Mouse (Mus musculus) spleen, postnatal 14 days (tissue): ENCODE results near the gene Cbln4.

ENCODE experiments used
- DNase-seq, 2 experiments: peaks; one replicate each; pipeline ENCODE4 v3.0.0; 2021 to 2022; ENCODE audit warnings: low spot score in 2 of 2

Gene Cbln4

DNA sequence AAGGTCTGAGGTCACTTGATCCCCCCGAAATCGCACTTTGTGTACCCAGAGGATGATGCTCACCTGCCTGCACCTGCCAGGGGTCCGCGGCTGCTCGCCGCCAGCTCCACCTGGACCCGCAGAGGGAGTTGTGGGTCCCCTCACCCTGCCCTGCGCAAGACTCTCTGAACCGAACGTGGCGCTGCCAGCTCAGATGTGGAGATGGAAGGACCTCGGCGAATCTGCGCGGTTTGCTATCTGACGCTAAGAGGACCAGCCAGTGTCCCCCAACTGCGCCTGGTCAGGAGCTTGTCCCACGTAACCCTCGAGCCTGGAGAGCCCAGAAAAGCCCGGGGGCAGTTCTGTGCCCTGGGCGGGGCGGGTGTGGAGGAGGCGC lies at the start of gene Cbln4:
TSS of gene Cbln4 (minus strand) at position 232 of the 376 bp plus-strand sequence.
- DNase-seq = no peak

DNA sequence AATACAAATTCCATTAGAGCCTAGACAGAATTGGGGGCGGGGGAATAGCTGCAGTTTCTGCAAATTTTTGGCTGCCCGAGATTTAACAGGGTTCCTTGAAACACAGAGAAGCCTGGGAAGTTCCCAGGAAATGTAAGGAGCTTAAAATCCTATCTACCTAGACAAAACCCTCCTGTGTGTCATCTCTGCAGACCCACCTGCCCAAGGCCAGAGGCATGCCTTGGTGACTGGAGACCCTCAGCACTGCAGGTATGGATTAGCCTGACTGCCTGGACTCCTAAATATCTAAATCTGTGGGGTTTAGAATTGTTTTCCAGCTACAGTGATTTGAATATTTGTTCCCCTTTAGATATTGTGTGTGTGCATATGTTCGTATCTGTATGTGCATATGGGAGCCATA lies 35.3 kb upstream of the Cbln4 start:
- no peak for DNase-seq

DNA sequence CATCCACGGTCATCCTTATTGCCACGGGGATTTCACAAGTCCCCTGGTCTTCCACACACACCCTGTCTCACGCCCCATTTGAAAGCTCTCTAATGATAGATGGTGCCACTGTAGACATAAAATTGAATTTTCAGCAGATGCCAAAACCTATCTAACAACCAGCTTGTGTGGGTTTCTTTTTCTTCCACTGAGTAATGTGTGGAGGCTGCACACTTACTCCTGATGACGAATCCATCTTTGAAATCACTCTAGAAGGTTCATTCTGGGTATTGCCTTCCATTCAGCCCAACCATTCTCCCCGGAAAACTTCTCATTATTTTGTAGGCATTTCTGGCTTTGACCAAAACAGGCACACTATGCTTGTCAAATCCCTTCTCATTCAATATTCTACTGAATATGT lies 33.0 kb upstream of the Cbln4 start:
- no peak for DNase-seq

DNA sequence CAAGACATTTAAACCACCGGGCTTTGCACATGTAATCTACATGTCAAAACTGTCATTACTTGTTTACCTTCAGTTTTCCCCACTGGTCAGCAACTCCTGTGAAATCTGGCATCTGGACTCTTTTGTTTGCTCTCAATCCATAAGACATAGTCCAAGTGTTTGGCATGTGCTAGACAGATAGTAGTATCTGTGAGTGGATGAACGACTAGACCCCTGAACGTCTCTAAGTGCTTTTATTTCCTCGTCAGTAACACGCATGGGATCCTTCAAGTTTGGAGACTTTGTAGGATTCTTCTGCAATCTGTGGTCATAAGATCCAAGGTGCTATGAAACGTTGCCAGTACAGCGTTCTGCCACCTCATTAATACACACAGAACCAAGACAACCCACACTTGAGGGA lies 19.6 kb upstream of the Cbln4 start:
- DNase-seq = no peak

DNA sequence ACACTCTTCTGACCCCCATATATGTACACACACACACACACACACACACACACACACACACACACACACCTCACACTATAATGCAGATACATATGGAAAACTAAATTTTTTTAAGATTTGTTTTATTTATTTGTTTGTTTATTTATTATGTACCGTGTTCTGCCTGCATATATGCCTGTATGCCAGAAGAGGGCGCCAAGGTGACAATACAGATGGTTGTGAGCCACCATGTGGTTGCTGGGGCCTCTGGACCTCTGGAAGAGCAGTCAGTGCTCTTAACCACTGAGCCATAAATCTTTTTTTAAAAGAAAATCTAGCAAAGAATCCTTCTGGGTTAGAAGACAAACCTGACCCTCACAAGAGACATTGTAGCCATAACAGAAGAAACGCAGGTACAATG lies 16.5 kb upstream of the Cbln4 start:
- DNase-seq = no peak

DNA sequence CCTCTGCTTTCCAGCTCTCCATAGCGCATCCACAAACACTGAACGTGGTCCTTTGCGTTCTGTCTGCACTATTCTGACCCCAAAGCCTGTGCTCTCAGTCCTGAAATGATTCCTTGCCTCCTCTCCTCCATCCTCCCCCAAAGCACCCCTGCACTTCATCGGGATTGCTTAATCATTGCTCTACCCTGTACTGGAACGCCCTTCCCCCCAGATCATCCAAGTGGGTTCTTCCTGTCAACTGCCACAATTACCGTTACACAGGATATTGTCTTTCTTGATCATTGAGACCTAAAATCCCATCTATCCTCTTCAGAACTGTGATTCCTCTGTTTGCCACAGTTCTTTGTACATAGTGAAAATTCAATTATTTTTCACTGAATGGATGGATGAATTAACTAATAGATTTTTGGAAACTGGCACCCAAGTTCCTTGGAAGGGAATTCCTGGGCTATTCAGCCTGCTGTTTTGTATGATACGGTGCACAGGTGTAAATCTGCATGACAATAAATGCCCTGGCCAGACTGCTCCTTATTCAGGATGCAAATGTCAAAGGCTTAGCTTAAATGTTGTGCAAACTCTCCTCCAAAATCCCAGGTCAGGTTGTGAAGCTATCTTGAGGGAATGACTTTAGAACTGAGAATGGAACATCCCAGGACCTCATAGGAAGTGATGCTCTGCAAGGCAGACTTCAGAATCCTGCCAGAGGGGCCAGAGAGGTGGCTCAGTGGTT lies 15.8 kb upstream of the Cbln4 start:
- no peak for DNase-seq

DNA sequence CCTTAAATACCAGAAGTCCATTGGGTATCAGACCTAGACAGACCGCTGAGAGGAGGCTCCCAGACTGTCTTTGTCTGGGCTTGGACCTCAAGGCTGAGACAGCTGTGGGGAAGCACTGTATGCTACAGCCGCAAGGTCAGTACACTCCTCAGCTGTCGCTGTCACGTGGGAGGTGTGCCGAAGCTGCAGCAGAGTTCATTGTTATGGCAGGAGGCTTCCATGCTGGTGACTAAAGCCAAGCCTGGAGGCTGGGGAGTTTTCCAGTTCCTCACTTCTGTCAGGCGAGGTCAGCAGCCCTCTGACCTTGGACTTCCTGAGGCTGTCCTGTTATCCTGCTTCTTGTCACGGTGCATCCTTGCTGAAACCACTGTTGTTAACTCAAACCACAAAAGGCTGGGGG lies 2.7 kb upstream of the Cbln4 start:
- no peak for DNase-seq

DNA sequence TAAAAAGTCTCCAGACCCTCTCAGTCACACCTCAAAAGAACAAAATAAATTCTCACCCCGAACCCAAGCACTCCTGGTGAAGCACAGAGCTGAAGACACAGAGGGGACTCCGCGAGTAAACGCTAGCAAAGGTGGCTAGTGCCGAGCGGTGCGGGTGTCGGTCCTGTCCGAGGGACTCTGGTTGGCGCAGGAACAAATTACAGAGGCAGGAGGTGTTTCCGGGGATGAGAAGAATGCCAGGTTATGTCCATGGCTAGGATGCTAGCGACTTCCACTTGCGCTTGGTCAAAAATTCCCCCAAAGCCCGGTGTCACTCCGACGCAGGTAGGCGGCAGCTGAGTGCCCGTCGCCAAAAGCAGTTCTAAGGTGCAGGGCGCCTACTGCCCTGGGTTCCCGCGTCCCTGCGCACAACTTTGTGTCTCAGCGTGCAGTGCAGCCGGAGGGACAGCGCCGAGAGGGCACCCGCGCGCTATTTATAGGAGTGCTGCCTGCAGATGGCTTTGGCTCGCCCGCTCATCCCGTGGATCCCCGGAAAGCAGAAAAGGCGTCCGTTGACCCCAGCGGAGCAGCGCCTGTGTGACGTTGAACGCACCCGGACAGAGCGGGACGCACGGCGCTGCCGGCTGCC lies 545 bp downstream of the Cbln4 start:
- no peak for DNase-seq

DNA sequence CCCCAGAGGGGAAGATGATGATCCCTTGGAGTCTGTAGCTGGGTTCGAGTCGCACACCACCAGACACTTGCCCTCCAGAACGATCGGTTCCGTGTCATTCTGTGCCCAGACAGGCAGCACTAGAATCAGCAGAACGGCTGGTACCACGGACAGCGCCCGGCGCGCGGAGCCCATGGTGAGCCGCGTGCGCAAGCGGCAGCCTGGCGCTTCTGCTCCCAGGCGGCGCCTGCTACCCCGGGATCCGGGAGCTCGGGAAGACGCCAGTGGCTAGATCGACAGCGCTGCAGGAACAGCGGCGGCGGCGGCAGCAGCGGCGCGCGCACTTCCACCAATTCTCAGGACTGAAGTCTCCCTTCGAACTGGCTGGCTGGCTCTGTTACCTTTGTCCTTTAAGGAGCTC lies 1.1 kb downstream of the Cbln4 start:
- no peak for DNase-seq

DNA sequence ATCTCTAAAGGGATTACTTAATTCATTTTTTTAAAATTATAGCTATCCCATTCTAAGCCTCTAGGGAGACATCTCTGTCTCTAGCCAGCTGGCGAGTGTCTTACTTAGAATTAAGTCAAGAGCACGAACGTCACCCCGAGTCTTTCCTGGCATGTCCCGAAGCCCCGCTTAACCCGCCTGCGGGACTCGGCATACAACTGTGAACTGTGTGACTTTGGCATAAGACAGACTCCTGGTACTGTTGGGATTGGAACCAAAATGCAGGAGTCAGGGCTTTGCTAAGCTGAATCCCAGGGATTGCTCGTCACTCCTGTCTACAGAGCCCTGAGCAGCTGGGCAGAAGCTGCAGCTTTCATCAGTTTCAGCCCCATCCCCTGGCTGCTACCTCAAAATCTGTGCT lies 2.4 kb downstream of the Cbln4 start:
- DNase-seq = no peak

DNA sequence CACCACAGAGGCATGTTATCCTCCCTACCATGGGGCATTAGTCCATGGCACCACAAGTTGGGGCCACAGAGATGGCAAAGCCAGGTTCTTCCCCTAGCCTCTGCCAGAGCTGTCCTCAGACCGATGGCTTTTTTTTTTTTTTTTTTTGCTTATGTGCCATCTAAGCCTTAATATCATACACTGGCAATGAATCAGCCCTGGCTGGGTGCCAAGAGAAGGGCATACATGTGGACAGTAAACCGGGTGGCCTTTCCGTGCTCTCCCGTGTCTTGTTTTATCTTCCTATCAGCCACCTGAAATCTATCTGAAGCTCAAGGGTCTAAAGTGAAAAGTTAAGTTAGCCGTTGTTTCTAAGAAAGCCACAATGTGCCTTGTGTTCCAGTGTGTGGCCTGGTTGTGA lies 3.7 kb downstream of the Cbln4 start:
- no peak for DNase-seq

DNA sequence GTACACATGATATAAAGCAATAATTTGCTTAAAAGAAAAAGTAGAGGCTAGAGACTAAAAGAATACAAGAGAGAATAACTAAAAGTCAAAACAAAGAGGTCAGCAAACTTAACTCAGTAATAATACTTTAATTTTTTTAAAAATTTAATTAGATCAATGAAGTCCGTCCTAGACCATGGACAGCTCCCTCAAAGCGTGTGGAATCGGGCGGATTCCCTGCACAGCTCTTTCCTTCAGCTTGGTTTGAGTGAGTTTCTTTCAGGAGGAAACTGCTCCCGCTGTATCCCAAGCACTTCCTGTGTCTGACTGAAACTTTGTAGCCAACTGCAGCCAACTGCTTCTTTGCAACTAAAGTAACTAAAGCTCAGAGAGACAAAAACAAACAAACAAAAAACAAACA lies 9.0 kb downstream of the Cbln4 start:
- DNase-seq = no peak

DNA sequence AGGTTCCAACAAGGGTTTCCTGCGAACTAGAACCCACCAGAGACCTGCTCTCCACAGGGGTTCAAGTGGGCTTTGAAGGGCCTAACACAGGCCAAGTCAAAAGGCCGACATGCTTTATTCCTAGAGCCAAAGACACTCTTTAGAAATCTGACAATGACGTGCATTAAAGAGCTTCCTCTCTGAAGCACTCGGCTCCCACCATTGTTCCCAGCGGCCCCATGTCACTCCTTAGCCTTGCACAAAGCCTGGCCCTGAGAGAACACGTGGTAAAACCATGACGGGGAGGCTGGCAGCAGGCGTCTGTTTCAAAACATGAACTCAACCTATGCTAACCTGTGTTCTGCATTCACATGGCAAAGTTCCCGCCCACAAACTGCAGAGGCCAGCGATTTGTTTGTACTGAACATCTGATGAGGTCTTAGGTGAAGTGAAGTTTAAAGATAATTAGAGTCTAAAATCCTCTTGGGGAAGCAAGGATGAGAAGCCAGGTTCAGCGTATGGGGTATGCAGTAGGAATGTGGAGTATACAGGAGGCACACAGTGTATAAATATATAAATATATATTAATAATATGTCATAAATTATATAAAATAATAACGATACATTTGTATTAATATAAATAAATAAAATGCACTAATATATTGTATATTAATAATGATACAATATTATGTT lies 17.7 kb downstream of the Cbln4 start:
- no peak for DNase-seq

DNA sequence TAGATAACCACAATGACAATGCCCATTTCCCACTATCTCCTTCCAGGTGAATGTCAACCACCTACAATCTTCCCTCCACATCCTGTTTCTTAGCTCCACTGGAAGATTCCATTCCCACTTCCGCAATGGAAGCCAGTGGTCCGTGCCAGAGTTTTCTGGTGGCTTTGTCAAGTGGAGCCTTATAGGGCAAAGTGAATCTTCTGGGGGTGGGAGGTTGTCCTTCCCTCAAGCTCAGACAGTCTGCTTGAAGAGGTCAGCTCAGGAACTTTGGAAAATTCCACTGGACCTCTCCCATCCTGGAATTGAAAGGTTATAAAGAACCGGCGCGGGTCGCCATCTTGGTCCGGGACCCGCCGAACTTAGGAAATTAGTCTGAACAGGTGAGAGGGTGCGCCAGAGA lies 36.5 kb downstream of the Cbln4 start:
- DNase-seq = no peak

DNA sequence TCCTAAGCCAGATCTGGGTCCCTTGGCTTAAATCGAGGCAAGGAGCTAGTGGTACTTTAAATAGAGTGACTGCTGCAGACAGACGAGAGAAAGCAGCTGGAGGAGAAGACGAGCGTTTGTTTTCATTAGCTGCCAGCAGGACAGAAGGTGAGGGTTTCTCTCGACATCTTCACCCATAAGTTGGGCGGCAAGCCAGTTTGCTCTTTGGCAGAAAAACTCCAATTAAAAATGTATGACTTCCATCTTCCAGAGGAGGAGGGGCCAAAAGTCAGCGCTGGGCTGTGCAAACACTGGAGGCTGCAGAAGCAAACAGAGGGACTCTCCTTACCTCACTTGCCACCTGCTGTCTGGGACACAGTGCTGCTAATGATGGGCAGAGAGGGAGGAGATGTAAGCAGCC lies 37.3 kb downstream of the Cbln4 start:
- no peak for DNase-seq

DNA sequence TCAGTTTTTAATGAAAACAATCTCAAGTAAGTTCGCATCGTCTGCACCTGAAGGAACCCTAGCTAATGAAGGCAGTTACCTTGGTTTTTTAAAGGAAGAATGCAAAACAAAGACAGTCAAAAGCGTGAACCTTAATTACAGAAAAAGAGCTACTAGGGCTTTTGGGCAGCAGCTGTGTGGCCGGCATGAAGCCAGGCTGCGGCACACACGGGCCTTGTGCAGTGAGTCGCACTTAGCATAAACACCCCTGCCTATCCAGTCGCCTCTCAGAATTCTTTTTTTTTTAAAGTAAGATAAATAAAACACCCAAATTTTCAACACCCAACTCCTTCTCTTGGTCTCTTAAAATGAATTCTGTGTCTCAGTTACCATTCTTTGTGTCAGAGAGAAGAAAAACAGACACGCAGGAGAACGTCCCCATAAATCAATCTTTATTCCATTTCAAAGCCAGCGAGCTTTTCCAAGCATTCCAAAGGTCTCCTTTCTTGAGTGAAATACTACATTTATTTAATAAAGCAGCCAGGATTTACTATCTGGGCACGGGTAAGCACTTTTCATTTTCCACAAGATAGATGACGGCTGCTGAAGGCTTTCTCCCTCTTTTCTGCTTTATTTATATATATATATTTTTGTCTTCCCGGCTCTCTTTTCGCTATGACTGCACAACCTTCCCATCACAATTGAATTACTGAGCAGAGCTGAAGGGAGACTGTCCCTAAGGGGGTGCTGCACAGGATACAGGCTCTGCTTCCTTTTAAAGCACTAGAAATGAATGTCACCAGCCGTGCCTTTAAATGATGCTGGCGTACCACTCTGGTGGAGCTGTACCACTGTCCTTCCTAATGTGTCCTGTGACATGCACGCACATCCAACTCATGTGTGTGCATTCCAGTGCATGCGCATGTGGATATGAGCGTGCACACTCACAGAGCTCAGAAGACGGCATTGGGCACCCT lies 39.0 kb downstream of the Cbln4 start:
- no peak for DNase-seq

DNA sequence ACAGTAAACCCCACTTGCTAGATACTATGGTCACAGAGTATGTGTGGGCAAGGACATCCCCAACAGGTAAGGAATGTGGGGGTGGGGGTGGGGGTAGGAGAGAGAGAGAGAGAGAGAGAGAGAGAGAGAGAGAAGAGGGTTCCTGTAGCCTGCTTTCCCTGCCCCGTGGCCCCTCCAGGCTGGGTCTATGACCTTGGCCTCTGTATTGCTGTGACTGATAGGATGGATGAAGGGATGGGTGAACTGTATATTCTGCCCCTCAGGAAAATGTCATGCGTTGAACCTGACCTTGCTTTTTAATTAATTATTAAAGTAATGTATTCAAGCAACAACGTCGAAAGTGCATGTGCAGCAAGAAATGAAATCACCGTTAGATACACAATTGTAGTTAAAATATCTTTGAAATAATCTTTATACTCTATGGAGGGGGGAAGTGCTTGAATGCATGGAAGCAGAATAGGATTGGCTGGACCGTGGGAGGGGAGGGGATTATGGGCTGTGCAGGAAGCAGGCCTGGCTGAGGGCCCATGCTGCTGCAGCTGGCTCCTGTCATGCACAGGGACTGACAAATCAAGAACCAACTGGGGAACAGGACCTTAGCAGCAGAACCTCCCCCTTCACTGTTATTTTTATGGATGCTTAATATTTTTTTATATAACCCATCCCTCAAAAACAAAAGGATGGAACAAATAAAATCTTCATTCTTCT lies 46.1 kb downstream of the Cbln4 start:
- no peak for DNase-seq

DNA sequence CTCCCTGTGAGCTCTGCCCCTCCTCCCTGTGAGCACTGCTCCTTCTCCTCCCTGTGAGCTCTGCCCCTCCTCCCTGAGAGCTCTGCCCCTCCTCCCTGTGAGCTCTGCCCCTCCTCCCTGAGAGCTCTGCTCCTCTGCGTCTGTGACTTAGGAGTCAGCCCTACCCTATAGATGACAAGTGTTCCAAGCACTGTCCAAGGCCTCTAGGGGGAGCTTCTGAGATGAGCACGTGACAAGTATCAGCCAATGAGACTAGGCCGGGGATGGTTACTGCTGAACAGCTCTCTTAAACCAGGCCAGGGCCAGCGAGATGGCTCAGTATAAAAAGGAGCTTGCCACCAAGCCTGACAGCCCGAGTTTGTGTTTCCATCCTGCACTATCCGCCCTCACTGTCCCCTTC lies 48.4 kb downstream of the Cbln4 start:
- DNase-seq = no peak

DNA sequence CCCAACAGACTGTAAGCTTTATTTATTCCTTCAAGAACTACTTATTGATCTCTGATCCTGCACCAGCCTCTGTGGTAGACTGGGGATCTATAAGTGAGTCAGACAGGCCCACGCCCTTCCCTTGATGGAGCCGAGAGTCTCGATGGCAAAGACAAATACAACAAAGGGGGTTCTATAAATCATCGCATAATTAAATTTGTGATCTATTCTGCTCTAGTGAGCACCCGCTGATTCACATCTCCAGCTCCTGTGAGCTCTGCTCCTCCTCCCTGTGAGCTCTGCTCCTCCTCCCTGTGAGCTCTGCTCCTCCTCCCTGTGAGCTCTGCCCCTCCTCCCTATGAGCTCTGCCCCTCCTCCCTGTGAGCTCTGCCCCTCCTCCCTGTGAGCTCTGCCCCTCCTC lies 49.0 kb downstream of the Cbln4 start:
- DNase-seq = no peak

DNA sequence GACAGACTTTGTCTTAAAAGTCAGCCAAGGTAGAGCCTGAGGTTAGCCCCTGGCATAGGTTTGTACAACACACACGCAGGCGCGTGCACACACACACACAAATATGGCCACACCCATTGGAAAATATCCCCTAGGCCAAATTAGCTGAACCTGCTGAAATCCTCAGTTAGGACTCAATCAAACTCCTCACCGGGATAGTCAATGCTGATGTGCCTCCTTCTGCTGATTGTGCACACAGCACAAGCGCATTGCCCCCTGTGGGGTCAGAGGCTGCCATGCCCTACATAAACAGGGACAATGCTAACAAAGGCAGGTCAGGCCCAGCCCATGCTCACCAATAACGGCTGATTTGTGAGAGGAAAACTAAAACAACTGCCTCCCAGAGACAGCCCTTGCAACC lies 56.6 kb downstream of the Cbln4 start:
- no peak for DNase-seq
